Mouse (Mus musculus) olfactory bulb, adult 2 months (tissue): ENCODE data around the gene Tmsb4x. TPM values are rescaled to one million over a fixed set of nuclear protein-coding genes. Genes with fewer than 3 reads are reported as not detected.

Source experiments
- H3K27ac ChIP-seq: fragments of 200-500 bp; 2 replicates; pipeline ENCODE4 v1.5.1; 2012; ENCODE audit warnings: low read depth, low read length; ENCODE audit not compliant: insufficient read depth
- H3K4me1 ChIP-seq: fragments of 200-500 bp; 2 replicates; pipeline ENCODE4 v1.6.1; 2012; ENCODE audit warnings: low read length; ENCODE audit not compliant: control insufficient read depth, insufficient read depth
- H3K4me3 ChIP-seq: fragments of 200-500 bp; 2 replicates; pipeline ENCODE4 v1.5.1; 2012; ENCODE audit warnings: mild to moderate bottlenecking, low read depth, low read length, moderate library complexity; ENCODE audit not compliant: insufficient read depth
- CTCF ChIP-seq: fragments of 200-500 bp; IDR thresholded peaks from 2 replicates; pipeline ENCODE4 v1.5.1; 2012; ENCODE audit warnings: low read depth, mild to moderate bottlenecking, low read length, moderate library complexity; ENCODE audit not compliant: insufficient read depth
- POLR2A ChIP-seq: fragments of 200-500 bp; IDR thresholded peaks from 2 replicates; pipeline ENCODE4 v1.6.1; 2012; ENCODE audit warnings: mild to moderate bottlenecking, low read depth, low read length, moderate library complexity; ENCODE audit not compliant: insufficient read depth
- whole genome bisulfite sequencing: fragments of 180-500 bp; shearing (Covaris S2); methylation state at CpG from one replicate; pipeline ENCODE4 v1.1.7; 2018; 5-methylcytosine and 5-hydroxymethylcytosine counted together
- polyA plus RNA-seq: library from polyadenylated mRNA; stranded (reverse); fragments of >200 nt; gene quantifications from 2 replicates; pipeline ENCODE4 v1.2.4, GENCODE M21; 2012; ENCODE audit warnings: low replicate concordance; ENCODE audit not compliant: missing spikeins, insufficient read depth, insufficient read length

Tmsb4x gene
- polyA plus RNA-seq, 1 experiment: 4,546 TPM

DNA sequence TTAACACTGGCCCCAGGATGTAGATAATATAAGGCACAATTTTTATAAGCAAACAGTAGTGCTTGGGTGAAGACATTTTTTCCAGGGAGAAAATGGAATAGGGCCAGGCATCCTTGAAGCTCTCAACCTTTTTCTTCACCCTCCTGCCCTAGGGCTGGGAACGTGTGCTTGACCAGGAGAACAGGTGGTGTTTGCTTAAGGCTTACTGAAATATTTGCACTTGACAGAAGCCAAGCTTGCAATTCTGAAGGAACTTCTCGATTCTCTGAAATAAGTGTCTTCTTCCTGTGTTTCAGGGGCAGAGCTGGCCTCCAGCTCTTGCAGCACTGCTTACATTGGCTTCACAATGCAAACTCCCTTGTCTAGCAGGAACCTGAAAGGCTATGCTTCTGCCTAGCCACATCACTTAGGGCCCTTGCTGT, 13.9 kb downstream of the Tmsb4x start:
- H3K4me3 ChIP-seq: no peak overlapping the region
- H3K27ac ChIP-seq: no peak overlapping the region
- 76% methylated on average over 2 of the region's 2 CpGs for WGBS
- TF ChIP-seq CTCF: no peak
- no peaks in the 10 kb centered on the region for H3K4me1 ChIP-seq

DNA sequence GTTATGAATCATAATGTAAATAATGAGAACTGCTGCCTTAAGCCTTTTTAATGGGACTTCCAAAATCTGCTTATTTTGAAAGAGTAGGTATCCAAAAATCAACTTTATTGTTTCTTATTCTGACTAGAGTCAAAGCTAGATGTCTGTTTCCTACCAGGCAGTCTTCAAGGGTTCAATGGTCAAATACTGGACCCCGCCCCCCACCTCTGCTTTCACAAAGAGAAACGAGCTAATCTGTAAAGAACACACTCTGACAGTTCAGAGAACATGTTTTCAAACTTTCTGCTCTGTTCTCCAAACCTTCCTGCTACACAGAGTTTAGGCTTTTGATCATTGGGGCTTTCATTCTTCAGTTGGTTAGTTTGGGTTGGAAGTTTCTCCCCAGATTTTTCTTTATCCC, 22.8 kb downstream of the Tmsb4x start:
- Histone ChIP-seq H3K27ac (no peak overlapping the region), H3K4me1 (no peaks in the 10 kb centered on the region), H3K4me3 (no peak overlapping the region)
- WGBS: 47% methylated on average over 2 of the region's 2 CpGs
- TF ChIP-seq POLR2A (no peak), CTCF (no peak)

DNA sequence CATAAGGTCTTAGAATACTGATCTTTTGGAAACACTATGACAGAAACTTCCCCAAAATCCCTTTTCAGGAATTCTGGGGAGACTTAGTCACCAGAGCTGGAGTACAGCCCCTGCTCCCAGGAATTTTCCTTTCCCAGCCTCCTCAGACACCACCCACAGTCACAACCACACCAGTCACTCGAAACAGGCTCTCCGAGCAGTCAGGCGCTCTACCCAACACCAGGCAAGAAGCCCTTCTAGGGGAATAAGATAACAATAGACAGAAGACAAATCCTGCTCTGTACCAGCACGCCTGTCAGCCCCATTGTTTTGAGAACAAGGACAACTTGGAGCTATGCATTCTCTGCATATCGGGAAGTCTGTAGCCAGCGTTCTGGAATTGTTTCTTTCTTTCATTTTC, 25.6 kb downstream of the Tmsb4x start:
- TF ChIP-seq CTCF: no peak
- TF ChIP-seq POLR2A: no peak
- no peak overlapping the region for H3K27ac ChIP-seq
- WGBS: 49% methylated on average over 6 of the region's 6 CpGs

DNA sequence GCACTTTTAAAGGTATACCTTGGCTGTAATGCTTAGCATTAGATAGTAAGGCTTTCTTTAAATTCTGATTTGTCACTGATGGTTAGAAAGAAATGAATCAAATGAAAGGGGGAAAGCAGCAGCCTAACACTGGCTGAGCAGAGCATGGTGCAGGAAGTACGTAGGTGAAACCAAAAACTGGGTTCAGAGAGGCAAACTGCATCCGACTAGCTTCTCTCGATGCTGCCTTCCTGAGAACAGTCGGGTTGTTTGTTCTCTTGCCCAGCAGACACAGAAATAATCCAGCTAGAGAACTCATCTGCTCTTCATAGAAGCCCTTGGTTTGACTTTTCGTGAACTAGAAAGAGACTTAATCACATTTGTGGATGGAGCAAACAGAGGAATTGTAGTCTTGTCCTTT, 26.7 kb downstream of the Tmsb4x start:
- no peak for TF ChIP-seq POLR2A
- TF ChIP-seq CTCF: no peak
- no peak overlapping the region for H3K27ac ChIP-seq
- H3K4me3 ChIP-seq: no peak overlapping the region
- H3K4me1 ChIP-seq: no peaks in the 10 kb centered on the region
- WGBS: 84% methylated on average over 5 of the region's 5 CpGs

More for the DNA sequence above, 25.6 kb downstream of the Tmsb4x start:
- Histone ChIP-seq H3K4me1 (no peaks in the 10 kb centered on the region), H3K4me3 (no peak overlapping the region)

DNA sequence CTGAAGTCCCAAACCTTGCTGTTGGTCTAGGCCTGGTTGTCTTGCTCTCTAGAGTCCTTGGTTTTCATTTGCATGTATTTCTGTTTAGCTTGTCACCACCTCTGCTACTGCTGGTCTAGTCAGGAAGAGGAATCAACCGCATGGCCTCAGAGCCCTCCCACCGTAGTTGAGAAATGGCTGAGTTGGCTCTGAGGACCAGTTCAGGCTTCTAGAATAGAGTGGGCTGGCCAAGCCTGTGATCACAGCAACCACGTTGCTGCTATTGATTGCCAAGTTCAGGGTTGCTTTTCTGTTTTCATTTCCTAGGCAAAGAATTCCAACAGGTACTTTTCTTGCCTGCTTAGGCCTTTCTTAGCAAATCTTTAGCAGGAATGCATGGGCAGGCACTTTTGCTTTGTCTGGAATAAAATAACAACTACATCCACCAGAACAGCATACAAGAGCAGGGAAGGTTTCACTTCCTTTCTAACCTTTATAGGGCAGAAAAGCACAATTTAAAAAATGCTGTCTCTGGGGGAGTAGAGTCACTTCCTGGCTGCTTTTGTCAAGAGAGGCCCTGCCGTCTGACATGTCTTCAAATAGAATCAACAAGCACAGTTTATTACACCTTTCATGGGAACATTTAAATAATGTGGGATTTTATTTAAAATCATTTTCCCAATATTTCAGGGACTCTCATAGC, 29.0 kb downstream of the Tmsb4x start:
- TF ChIP-seq CTCF: no peak
- 76% methylated on average over 4 of the region's 4 CpGs for WGBS
- Histone ChIP-seq H3K27ac (no peak overlapping the region), H3K4me3 (no peak overlapping the region), H3K4me1 (no peaks in the 10 kb centered on the region)

DNA sequence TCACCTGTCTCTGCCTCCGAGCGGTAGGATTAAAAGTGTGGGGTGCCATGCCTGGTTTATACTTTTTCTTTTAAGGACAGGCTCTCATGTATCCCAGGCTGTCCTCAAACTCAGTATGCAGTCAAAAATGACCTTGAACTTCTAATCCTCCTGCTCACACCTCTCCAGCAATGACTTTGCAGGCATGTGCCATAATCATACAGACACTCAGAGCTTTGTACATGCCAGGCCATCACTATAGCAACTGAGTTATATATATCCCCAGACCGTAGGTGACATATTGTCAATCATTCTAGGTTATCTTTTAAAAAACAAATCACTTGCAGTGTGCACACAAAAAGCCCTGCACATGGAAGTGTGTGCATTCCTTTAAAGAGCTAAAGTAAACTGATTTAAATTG, 29.6 kb downstream of the Tmsb4x start:
- WGBS: 96% methylated on average over 3 of the region's 3 CpGs
- Histone ChIP-seq H3K4me1 (no peaks in the 10 kb centered on the region), H3K27ac (no peak overlapping the region), H3K4me3 (no peak overlapping the region)
- TF ChIP-seq CTCF: no peak
- no peak for TF ChIP-seq POLR2A

DNA sequence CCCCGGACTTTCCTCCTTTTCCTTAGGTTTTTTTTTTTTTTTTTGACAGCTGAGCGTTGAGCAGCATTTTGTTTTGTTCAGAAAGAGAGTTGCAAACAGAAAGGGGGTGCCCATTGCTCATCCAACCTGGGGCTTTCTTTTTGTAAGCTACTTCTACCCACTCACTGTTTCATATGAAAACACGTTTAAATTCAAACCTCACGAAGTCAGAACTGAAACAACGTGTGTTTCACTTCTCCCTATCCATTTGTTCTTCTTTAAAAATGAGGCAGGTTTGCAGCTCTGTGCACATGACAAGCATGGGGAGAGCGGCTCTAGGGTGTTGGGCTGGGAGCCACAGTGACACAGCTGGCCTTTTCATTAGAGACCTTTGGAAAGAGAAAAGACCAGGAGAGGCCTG, 33.8 kb downstream of the Tmsb4x start:
- TF ChIP-seq CTCF (no peak), POLR2A (no peak)
- WGBS: 58% methylated on average over 6 of the region's 6 CpGs
- Histone ChIP-seq H3K27ac (no peak overlapping the region), H3K4me1 (no peaks in the 10 kb centered on the region), H3K4me3 (no peak overlapping the region)

DNA sequence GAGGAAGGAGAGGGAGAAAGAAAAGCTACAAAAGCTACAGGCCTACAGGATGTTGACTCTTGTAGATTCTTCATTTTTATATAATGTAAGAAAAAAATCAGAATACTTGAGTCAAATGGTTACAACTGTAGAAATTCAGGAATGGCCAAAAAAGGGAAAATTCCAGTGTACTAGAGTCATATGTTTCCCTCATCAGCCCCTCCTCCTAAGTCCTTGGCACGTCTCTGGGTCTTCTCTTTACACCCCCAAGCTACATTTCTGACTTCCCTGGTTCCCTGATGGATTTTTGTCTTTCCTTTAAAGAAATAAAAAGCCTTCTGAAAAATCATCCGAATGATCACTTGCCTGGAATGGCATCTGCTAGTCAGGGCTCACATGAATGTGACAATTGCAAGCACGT, 34.8 kb downstream of the Tmsb4x start:
- WGBS: 79% methylated on average over 3 of the region's 3 CpGs
- TF ChIP-seq POLR2A (no peak), CTCF (no peak)
- Histone ChIP-seq H3K4me1 (no peaks in the 10 kb centered on the region), H3K27ac (no peak overlapping the region), H3K4me3 (no peak overlapping the region)

DNA sequence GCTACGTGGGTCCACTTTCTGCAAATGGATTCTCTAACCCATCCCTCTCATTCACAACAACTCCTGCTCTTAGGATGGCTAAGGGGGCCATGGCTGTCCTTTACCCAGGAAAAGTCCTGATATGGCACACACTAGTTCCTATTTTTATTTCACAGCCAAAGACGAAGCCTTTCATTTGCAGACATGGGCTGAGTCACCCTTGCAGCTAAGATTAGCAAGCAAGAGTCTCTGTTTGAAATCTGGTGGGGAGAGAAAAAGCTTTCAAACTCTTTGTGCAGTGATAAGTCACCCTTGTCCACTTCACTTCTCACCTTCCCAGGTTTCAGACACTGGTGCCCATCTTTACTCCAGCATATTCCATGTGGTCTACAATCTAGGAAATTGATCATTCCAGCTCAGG, 36.9 kb downstream of the Tmsb4x start:
- TF ChIP-seq CTCF (no peak), POLR2A (no peak)
- Histone ChIP-seq H3K4me3 (no peak overlapping the region), H3K27ac (peak overlapping the region; percentile 93), H3K4me1 (no peaks in the 10 kb centered on the region)
- 45% methylated on average over 2 of the region's 2 CpGs for WGBS

DNA sequence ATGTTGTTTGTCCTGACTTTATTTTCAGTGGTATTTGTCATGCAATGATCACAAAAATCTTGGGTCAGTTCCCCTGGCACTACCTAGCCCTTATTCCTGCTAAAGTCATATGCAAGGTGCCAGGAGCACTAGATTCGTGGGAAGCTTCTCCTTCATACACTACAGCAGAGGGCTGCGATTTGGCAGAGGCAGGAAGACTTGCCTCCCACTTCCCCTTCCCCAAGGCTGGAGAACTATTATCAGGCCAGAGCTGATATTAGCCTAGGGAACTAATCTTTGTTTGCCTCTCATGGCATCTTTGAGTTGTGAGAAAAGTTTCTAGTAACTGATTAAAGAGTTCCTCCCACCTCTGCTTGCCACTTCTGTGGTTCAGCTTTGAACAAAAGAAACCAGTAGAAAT, 37.8 kb downstream of the Tmsb4x start:
- TF ChIP-seq CTCF (no peak), POLR2A (no peak)
- WGBS: 69% methylated on average over 2 of the region's 2 CpGs
- H3K4me1 ChIP-seq: no peaks in the 10 kb centered on the region
- no peak overlapping the region for H3K4me3 ChIP-seq
- no peak overlapping the region for H3K27ac ChIP-seq

DNA sequence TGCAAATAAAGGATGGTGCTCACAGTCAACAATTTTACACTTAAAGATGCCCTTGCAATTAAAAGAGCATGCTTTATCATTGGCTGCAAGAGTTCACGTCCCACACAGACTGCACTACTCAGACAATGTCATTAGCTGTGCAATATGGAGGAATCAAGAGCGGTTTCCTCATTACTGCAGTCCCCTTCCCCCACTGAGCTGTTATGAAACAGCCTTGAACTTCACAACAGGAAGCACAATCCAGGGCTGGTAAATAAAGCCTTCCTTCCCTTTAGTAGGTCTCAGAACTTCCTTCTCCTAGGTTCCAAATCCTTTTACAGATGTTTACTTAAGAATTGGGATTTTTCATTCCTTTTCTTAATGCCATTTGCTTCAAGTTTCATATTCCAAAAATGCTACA, 41.8 kb downstream of the Tmsb4x start:
- no peak overlapping the region for H3K4me3 ChIP-seq
- no peak for TF ChIP-seq CTCF
- TF ChIP-seq POLR2A: no peak
- H3K27ac ChIP-seq: no peak overlapping the region
- H3K4me1 ChIP-seq: no peaks in the 10 kb centered on the region
- 62% methylated on average over 2 of the region's 2 CpGs for WGBS
